Mouse (Mus musculus): ENCODE data around the gene Irf9.

- TF ChIP-seq POLR2AphosphoS5 (IDR thresholded peaks at IDR 0.05; ENCODE audit: insufficient replicate concordance, low read depth, low read length) (no peak), CTCF (IDR thresholded peaks at IDR 0.05; ENCODE audit: low read depth, low read length) (no peak), GATA2 (IDR thresholded peaks at IDR 0.05; ENCODE audit: borderline replicate concordance, low read depth, low read length) (no peak)
Observed at GRCm38 (mm10) chr14:55570588-55570987, 32.8 kb upstream of the Irf9 start.

All from G1E (cell line).